Comparison of ENCODE assay signal across 8 mouse cellular contexts in genomic region chr19:42341183-42341582, GRCm38 (mm10).
A peak's percentile ranks its signal among the peaks of the same experiment; 100 is the strongest.
DNase-seq lines count a peak whose midpoint lies in the region; ATAC-seq lines count a peak whose summit lies in the region.

No protein-coding gene starts in this region.

- no peak overlapping the region for H3K27ac ChIP-seq in kidney, embryonic 15.5 days

- ATAC-seq in kidney, embryonic 15.5 days (replicated peaks; ENCODE audit: low FRiP score), result no peak

- no peaks in the 10 kb centered on the region for H3K9me3 ChIP-seq in kidney, embryonic 15.5 days (replicated peaks)

- H3K36me3 ChIP-seq in kidney, embryonic 15.5 days, result no peaks in the 10 kb centered on the region

- DNase-seq in adrenal gland, postnatal 10 days, result peak; percentile 40
- no peak for DNase-seq in adrenal gland, adult 18-20 months (ENCODE audit: low spot score in 2 of 2)
- peak; percentile 34 to 43 for DNase-seq in kidney, postnatal 4 days
- peak; percentile 13 for DNase-seq in 3T3-L1 (ENCODE audit: low read depth, low spot score)
- peak; percentile 61 for DNase-seq in embryo, embryonic 10 days (ENCODE audit: low spot score)
- no peak for DNase-seq in spleen, postnatal 36 days (ENCODE audit: low spot score in 2 of 2)
- DNase-seq in urinary bladder, adult 2 months (ENCODE audit: low spot score), result no peak

- no peak overlapping the region for H3K4me3 ChIP-seq in kidney, embryonic 15.5 days (replicated peaks)

- H3K4me2 ChIP-seq in kidney, embryonic 15.5 days, result no peak overlapping the region

- no peaks in the 10 kb centered on the region for H3K4me1 ChIP-seq in kidney, embryonic 15.5 days

- H3K9ac ChIP-seq in kidney, embryonic 15.5 days, result no peak overlapping the region

- 53% methylated on average over 6 of the region's 6 CpGs for WGBS in kidney, embryonic 15.5 days

- H3K27me3 ChIP-seq in kidney, embryonic 15.5 days, result no peaks in the 10 kb centered on the region

Comparison
In these comparisons a context has a peak if more than half of its experiments do, and no peak if none do; other contexts are left out.
1. DNase-seq: peak in adrenal gland, postnatal 10 days (single experiment), kidney, postnatal 4 days (2 of 2), 3T3-L1 (single experiment) and embryo, embryonic 10 days (single experiment); none in adrenal gland, adult 18-20 months (0 of 2), spleen, postnatal 36 days (0 of 2) and urinary bladder, adult 2 months (single experiment).